Mouse (Mus musculus) gonadal fat pad, adult 2 months (tissue): ENCODE data around the gene Rsrp1. TPM values are rescaled to one million over a fixed set of nuclear protein-coding genes. Genes with fewer than 3 reads are reported as not detected.
"Not testable (repeated sequence)": the region's sequence is repeated elsewhere in the genome, so short reads cannot be mapped to it uniquely, and the experiment has no call there.

Experiments used
- DNase-seq: peaks from one replicate; pipeline ENCODE4 v3.0.0-alpha.2; 2012; ENCODE audit warnings: low read depth
- polyA plus RNA-seq: library from polyadenylated mRNA; depleted of rRNA; stranded (reverse); fragments of >200 nt; gene quantifications from 2 replicates; pipeline ENCODE4 v1.2.3, GENCODE M21; 2012; rRNA removed

Rsrp1 gene
- 412 and 485 TPM in 2 replicates for polyA plus RNA-seq

- DNase-seq, result no peak
These were observed at the start of gene Rsrp1 for GRCm38 (mm10) chr4:134923258-134924018. TSS of gene Rsrp1 (plus strand) at chr4:134923592.

GRCm38 (mm10) chr4:134876171-134876570 is 47.2 kb upstream of the Rsrp1 start:
- DNase-seq, result no peak

- no peak for DNase-seq
These were observed 43.9 kb upstream of the Rsrp1 start for GRCm38 (mm10) chr4:134879410-134879981.

GRCm38 (mm10) chr4:134880041-134880440 is 43.4 kb upstream of the Rsrp1 start:
- no peak for DNase-seq

- DNase-seq, result no peak
These were observed 40.1 kb upstream of the Rsrp1 start for GRCm38 (mm10) chr4:134883266-134883665.

GRCm38 (mm10) chr4:134883808-134884207 is 39.6 kb upstream of the Rsrp1 start:
- no peak for DNase-seq

- no peak for DNase-seq
These were observed 39.0 kb upstream of the Rsrp1 start for GRCm38 (mm10) chr4:134884364-134884763.

GRCm38 (mm10) chr4:134892096-134892495 is 31.3 kb upstream of the Rsrp1 start:
- no peak for DNase-seq

- DNase-seq, result no peak
These were observed 26.1 kb upstream of the Rsrp1 start for GRCm38 (mm10) chr4:134897256-134897655.

- no peak for DNase-seq
These were observed 22.3 kb upstream of the Rsrp1 start for GRCm38 (mm10) chr4:134901126-134901525.

GRCm38 (mm10) chr4:134903046-134903445 is 20.3 kb upstream of the Rsrp1 start:
- DNase-seq, result no peak

- not testable (repeated sequence) for DNase-seq
These were observed 12.0 kb upstream of the Rsrp1 start for GRCm38 (mm10) chr4:134911406-134911805.

- DNase-seq, result no peak
These were observed 10.0 kb upstream of the Rsrp1 start for GRCm38 (mm10) chr4:134913413-134913812.

- DNase-seq, result no peak
These were observed 9.1 kb upstream of the Rsrp1 start for GRCm38 (mm10) chr4:134914122-134914863.

GRCm38 (mm10) chr4:134914864-134915209 is 8.6 kb upstream of the Rsrp1 start, which contains the start of gene Tmem50a:
TSS of gene Tmem50a (minus strand) at chr4:134915024.
- DNase-seq, result no peak

- no peak for DNase-seq
These were observed 8.0 kb upstream of the Rsrp1 start for GRCm38 (mm10) chr4:134915223-134916050.

GRCm38 (mm10) chr4:134917194-134917593 is 6.2 kb upstream of the Rsrp1 start:
- DNase-seq, result no peak

GRCm38 (mm10) chr4:134918381-134918780 is 5.0 kb upstream of the Rsrp1 start:
- DNase-seq, result no peak

GRCm38 (mm10) chr4:134919733-134920540 is 3.5 kb upstream of the Rsrp1 start:
- DNase-seq, result no peak

GRCm38 (mm10) chr4:134920631-134921030 is 2.8 kb upstream of the Rsrp1 start:
- DNase-seq, result no peak

- DNase-seq, result no peak
These were observed 1.7 kb upstream of the Rsrp1 start for GRCm38 (mm10) chr4:134921703-134922102.
